Mouse (Mus musculus) myocyte (in vitro differentiated cells): ENCODE results near the gene Selenom. TPM values are rescaled to one million over a fixed set of nuclear protein-coding genes. Genes with fewer than 3 reads are reported as not detected.

Source experiments
- H3K27me3 ChIP-seq: one replicate; pipeline ENCODE4 v1.6.1; 2011; ENCODE audit not compliant: control insufficient read depth, insufficient read depth, insufficient read length
- H3K36me3 ChIP-seq: one replicate; pipeline ENCODE4 v1.6.1; 2011; ENCODE audit not compliant: control insufficient read depth, insufficient read depth
- H3K4me2 ChIP-seq: one replicate; pipeline ENCODE4 v1.6.1; 2011; ENCODE audit warnings: low read depth, control low read depth
- H3K4me3 ChIP-seq: one replicate; pipeline ENCODE4 v1.5.1; 2011; ENCODE audit warnings: mild to moderate bottlenecking, control low read depth, moderate library complexity
- H3K79me2 ChIP-seq: one replicate; pipeline ENCODE4 v1.6.1; 2011; ENCODE audit not compliant: control insufficient read depth, insufficient read depth
- H3ac ChIP-seq: one replicate; pipeline ENCODE4 v1.6.1; 2011; ENCODE audit not compliant: control insufficient read depth, insufficient read length
- CEBPB ChIP-seq: IDR thresholded peaks from 2 replicates; pipeline ENCODE4 v1.6.1; 2011; ENCODE audit warnings: mild to moderate bottlenecking, moderate library complexity; ENCODE audit not compliant: poor library complexity, insufficient read depth, severe bottlenecking
- E2F4 ChIP-seq: IDR thresholded peaks from one replicate; pipeline ENCODE4 v1.6.1; 2011; ENCODE audit warnings: mild to moderate bottlenecking, control low read depth, moderate library complexity; ENCODE audit not compliant: insufficient read depth
- MYOD1 ChIP-seq, 3 experiments: IDR thresholded peaks; one replicate each; pipeline ENCODE4 v1.6.1; 2011; ENCODE audit warnings: control low read depth in 2 of 3, low read depth in 2 of 3, mild to moderate bottlenecking in 2 of 3, moderate library complexity in 1 of 3; ENCODE audit not compliant: insufficient read length in 2 of 3, control insufficient read depth in 1 of 3
- MYOG ChIP-seq, 3 experiments: IDR thresholded peaks; one replicate each; pipeline ENCODE4 v1.6.1; 2011; ENCODE audit warnings: control low read depth in 2 of 3, low read depth in 2 of 3, mild to moderate bottlenecking in 2 of 3; ENCODE audit not compliant: insufficient read length in 2 of 3, control insufficient read depth in 1 of 3, insufficient read depth in 1 of 3
- POLR2AphosphoS2 ChIP-seq: IDR thresholded peaks from one replicate; pipeline ENCODE4 v1.6.1; 2011; ENCODE audit warnings: low read depth, control low read depth; ENCODE audit not compliant: insufficient read length
- REST ChIP-seq: IDR thresholded peaks from one replicate; pipeline ENCODE4 v1.6.1; 2011; ENCODE audit warnings: mild to moderate bottlenecking, control low read depth, moderate library complexity; ENCODE audit not compliant: insufficient read depth, insufficient read length
- TCF12 ChIP-seq: IDR thresholded peaks from one replicate; pipeline ENCODE4 v1.6.1; 2011; ENCODE audit warnings: mild to moderate bottlenecking, control low read depth; ENCODE audit not compliant: poor library complexity, insufficient read depth, severe bottlenecking
- polyA plus RNA-seq: library from polyadenylated mRNA; unstranded; fragments of >200 nt; fragmentation: generic; extraction: Trizol; gene quantifications from one replicate; pipeline ENCODE4 v1.2.1, GENCODE M21; 2012; ENCODE audit warnings: missing spikeins

Selenom gene
- polyA plus RNA-seq, 1 experiment: 270 TPM

DNA sequence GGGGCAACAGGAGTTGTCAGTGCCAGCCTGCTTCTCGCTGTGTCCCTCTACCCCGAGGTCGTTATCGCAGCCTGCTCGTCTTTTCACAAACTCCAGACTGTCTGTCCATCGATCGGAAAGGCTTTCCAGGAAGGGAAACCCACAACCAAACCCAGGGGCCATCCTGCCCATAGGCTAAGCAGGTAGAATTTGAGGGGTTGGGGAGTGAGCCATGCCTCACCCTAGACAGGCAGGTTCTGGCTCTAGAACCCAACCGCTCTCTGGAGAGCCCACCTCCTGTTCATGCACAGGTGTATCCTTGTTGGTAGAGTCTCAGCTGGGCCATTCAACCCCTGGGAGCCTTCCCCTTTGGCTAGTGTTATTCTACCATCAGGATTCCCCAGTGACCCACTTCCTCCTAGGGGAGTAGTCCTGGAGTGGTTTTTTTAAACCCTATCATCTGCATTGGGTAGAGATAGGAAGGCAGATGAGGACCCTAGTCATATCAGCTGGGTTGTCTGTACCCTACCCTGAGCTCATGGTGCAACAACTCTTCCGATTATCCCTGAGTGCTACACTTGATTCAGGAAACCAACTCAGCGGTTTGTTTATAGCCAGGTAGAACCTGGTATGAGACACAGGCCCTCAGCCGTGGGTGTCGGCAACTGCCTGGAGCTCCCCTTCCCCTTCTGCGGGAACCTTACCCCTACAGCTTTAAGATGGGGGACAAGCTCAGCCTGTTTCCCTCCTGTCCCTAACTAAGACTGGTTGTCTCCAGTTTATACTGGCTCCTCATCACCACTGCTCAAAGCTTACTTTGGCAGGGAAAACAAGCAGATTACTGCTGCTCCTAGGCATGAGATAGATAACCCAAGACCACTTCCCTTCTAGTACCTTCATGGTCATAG lies 3.6 kb downstream of the Selenom start:
- no peaks in the 10 kb centered on the region for H3K79me2 ChIP-seq
- H3ac ChIP-seq: no peak overlapping the region
- no peak overlapping the region for H3K4me2 ChIP-seq
- peaks cover 26% of the 10 kb centered on the region for H3K36me3 ChIP-seq
- peak; percentile 90 for TF ChIP-seq POLR2AphosphoS2
- no peak for TF ChIP-seq REST
- H3K27me3 ChIP-seq: no peaks in the 10 kb centered on the region
- no peak overlapping the region for H3K4me3 ChIP-seq

DNA sequence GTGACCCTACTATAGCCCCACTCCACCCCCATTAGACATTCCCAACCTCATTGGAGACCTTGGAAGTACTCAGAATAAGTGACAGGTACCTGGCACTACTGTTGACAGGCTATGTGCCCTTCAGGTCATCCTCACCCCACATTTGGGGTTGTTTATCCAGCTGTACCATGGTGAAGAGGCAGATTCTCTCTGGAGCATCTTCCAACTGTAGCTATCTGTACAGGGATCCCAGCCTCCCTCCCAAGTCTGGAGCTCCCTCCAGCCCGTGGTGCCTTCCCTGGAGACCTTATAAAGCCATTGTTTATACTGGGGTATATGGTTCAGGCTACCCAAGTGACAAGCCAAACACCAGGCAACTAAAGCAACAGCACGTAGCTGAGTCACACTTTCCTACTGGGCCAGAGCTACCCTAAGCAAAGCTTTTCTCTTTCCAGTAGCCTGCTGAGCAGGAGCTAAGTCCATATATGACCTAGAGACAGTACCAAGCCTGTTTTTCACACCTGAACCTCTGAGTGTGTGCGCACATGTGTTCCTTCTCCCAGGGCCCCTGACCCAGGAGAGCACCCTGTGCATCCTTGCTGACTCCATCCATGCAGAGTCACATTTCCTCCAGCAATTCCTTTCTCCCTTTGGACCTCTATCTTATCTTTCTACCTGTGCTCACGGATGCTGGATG lies 4.7 kb downstream of the Selenom start:
- H3K27me3 ChIP-seq: no peaks in the 10 kb centered on the region
- H3ac ChIP-seq: no peak overlapping the region
- TF ChIP-seq POLR2AphosphoS2: peak; percentile 40
- no peak for TF ChIP-seq MYOD1 (IDR thresholded peaks at IDR 0.05; ENCODE audit: control insufficient read depth in 1 of 3, insufficient read length in 2 of 3, low read depth in 2 of 3)
- H3K4me3 ChIP-seq: no peak overlapping the region
- no peak overlapping the region for H3K4me2 ChIP-seq
- no peaks in the 10 kb centered on the region for H3K79me2 ChIP-seq
- peaks cover 37% of the 10 kb centered on the region for H3K36me3 ChIP-seq

DNA sequence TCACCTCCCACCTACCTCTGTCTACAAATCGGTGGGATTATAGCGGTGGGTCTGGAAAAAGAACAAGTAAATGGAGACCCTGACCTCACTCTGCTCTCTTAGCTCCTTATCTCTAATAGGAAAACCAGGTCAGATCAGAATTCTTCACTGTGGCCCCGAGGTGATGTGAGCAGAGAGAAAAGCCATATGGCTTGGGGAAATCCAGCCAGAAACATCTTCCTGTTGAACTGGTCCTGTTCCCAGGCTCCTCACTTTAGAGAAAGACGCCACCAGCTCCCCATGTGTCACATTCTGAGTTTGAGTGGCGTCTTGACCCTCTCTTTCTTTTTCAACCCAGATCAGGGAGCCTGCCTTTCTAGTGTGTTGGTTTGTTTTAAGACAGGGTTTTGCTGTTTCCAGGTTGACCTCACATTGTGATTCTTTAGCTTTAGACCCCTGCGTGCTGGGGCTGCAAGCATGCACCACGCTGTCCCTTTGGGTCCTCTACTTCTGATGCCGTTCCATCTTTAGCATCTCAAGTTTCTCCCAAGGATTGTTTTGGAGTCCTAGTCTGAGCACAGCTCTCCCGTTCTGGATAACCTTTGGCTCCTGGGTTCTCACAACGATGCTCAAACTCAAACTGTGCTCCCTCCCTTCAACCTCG lies 5.4 kb downstream of the Selenom start:
- Histone ChIP-seq H3K79me2 (no peaks in the 10 kb centered on the region), H3K36me3 (peaks cover 41% of the 10 kb centered on the region), H3ac (no peak overlapping the region), H3K4me3 (no peak overlapping the region), H3K4me2 (no peak overlapping the region), H3K27me3 (no peaks in the 10 kb centered on the region)
- TF ChIP-seq MYOD1 (IDR thresholded peaks at IDR 0.05; ENCODE audit: control insufficient read depth in 1 of 3, insufficient read length in 2 of 3, low read depth in 2 of 3) (no peak), REST (no peak), POLR2AphosphoS2 (no peak), MYOG (IDR thresholded peaks at IDR 0.05; ENCODE audit: control insufficient read depth in 1 of 3, insufficient read depth in 1 of 3, insufficient read length in 2 of 3, low read depth in 2 of 3) (no peak), CEBPB (no peak)

DNA sequence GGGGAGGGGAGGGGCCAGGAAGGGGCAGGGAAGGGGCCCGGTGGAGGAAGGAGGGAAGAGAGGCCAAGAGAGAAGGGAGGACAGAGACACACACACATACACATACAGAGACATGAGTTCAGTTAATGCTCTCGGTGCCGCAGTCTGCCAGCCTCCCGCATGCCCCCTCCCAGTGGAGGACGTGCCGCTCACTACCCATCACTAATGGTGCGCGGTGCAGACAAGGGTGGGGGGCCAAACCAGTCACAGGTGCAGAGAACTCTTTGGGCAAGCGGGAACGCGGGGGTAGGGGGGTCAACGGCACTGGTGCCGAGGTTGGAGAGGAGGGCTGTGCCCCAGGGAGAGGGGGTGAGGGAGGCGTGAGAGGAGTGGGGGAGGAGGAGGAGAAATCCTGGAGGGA lies 6.4 kb downstream of the Selenom start:
- no peaks in the 10 kb centered on the region for H3K79me2 ChIP-seq
- H3ac ChIP-seq: no peak overlapping the region
- no peak overlapping the region for H3K4me2 ChIP-seq
- H3K27me3 ChIP-seq: no peaks in the 10 kb centered on the region
- TF ChIP-seq TCF12: no peak
- no peak for TF ChIP-seq MYOD1 (IDR thresholded peaks at IDR 0.05; ENCODE audit: control insufficient read depth in 1 of 3, insufficient read length in 2 of 3, low read depth in 2 of 3)
- no peak for TF ChIP-seq CEBPB
- no peak for TF ChIP-seq E2F4
- peak; percentile 61 for TF ChIP-seq POLR2AphosphoS2
- peaks cover 41% of the 10 kb centered on the region for H3K36me3 ChIP-seq
- no peak overlapping the region for H3K4me3 ChIP-seq

GRCm38 (mm10) chr11:3521339-3522224 lies 7.1 kb downstream of the Selenom start:
- no peak overlapping the region for H3K4me3 ChIP-seq
- H3K4me2 ChIP-seq: no peak overlapping the region
- H3K27me3 ChIP-seq: no peaks in the 10 kb centered on the region
- H3K79me2 ChIP-seq: no peaks in the 10 kb centered on the region
- TF ChIP-seq TCF12: no peak
- TF ChIP-seq POLR2AphosphoS2: peak; percentile 36
- TF ChIP-seq MYOD1 (IDR thresholded peaks at IDR 0.05; ENCODE audit: control insufficient read depth in 1 of 3, insufficient read length in 2 of 3, low read depth in 2 of 3): peak in 1 of 3 experiments; percentile 17
- H3K36me3 ChIP-seq: peaks cover 41% of the 10 kb centered on the region
- no peak overlapping the region for H3ac ChIP-seq
